Mouse (Mus musculus): Measurements from ENCODE around the gene Zfp334. TPM values are rescaled to one million over a fixed set of nuclear protein-coding genes. Genes with fewer than 3 reads are reported as not detected.

Gene Zfp334
- polyA plus RNA-seq, 1 experiment from 2014 or later: 0.96 TPM

Other genes starting within 250 kb of the Zfp334 start
- not detected in 2 replicates for gene Cdh22, start 153.4 kb downstream of the Zfp334 start, polyA plus RNA-seq (2015; fragmentation: Nextera tagmentation; extraction: Ambion mirVana)
- 37.9 and 47.2 TPM in 2 replicates for gene Slc35c2, start 100.4 kb downstream of the Zfp334 start, polyA plus RNA-seq (2015; fragmentation: Nextera tagmentation; extraction: Ambion mirVana)
- gene Elmo2, start 61.8 kb downstream of the Zfp334 start, polyA plus RNA-seq (2015; fragmentation: Nextera tagmentation; extraction: Ambion mirVana): 15.9 and 16.3 TPM in 2 replicates
- gene Zfp663, start 19.5 kb downstream of the Zfp334 start, polyA plus RNA-seq (2015; fragmentation: Nextera tagmentation; extraction: Ambion mirVana): not detected in 2 replicates
- 3.4 and 3.9 TPM in 2 replicates for gene Ocstamp, start 12.1 kb upstream of the Zfp334 start, polyA plus RNA-seq (2015; fragmentation: Nextera tagmentation; extraction: Ambion mirVana)
- 19.7 and 24.6 TPM in 2 replicates for gene Slc13a3, start 85.0 kb upstream of the Zfp334 start, polyA plus RNA-seq (2015; fragmentation: Nextera tagmentation; extraction: Ambion mirVana)
- 7.9 and 8.2 TPM in 2 replicates for gene Trp53rka, start 105.1 kb upstream of the Zfp334 start, polyA plus RNA-seq (2015; fragmentation: Nextera tagmentation; extraction: Ambion mirVana)
- gene Slc2a10, start 115.5 kb upstream of the Zfp334 start, polyA plus RNA-seq (2015; fragmentation: Nextera tagmentation; extraction: Ambion mirVana): 0.26 and 0.27 TPM in 2 replicates
- 0.07 and 0.22 TPM in 2 replicates for gene Eya2, start 206.8 kb upstream of the Zfp334 start, polyA plus RNA-seq (2015; fragmentation: Nextera tagmentation; extraction: Ambion mirVana)

All from liver, embryonic 16.5 days (tissue).